Mouse (Mus musculus): Measurements from ENCODE around the gene Ano10. TPM values are rescaled to one million over a fixed set of nuclear protein-coding genes. Genes with fewer than 3 reads are reported as not detected.
A peak's percentile ranks its signal among the peaks of the same experiment; 100 is the strongest.

The Ano10 gene
- total RNA-seq, 1 experiment from 2014 or later = 24.4 TPM

GRCm38 (mm10) chr9:122145677-122146076, 148.5 kb downstream of the Ano10 start:
- ATAC-seq (ENCODE audit: extremely low read depth, insufficient number of reproducible peaks, low FRiP score, poor library complexity, severe bottlenecking) = no peak

GRCm38 (mm10) chr9:122144776-122145175, 149.4 kb downstream of the Ano10 start:
- no peak for ATAC-seq (ENCODE audit: extremely low read depth, insufficient number of reproducible peaks, low FRiP score, poor library complexity, severe bottlenecking)

GRCm38 (mm10) chr9:122143219-122143618, 151.0 kb downstream of the Ano10 start:
- no peak for ATAC-seq (ENCODE audit: extremely low read depth, insufficient number of reproducible peaks, low FRiP score, poor library complexity, severe bottlenecking)

GRCm38 (mm10) chr9:122139236-122139635, 155.0 kb downstream of the Ano10 start:
- no peak for ATAC-seq (ENCODE audit: extremely low read depth, insufficient number of reproducible peaks, low FRiP score, poor library complexity, severe bottlenecking)

GRCm38 (mm10) chr9:122138371-122139029, 155.7 kb downstream of the Ano10 start:
- peak; percentile 81 for ATAC-seq (ENCODE audit: extremely low read depth, insufficient number of reproducible peaks, low FRiP score, poor library complexity, severe bottlenecking)

GRCm38 (mm10) chr9:122137960-122138359, 156.3 kb downstream of the Ano10 start:
- ATAC-seq (ENCODE audit: extremely low read depth, insufficient number of reproducible peaks, low FRiP score, poor library complexity, severe bottlenecking) = no peak

GRCm38 (mm10) chr9:122135885-122136170, 158.4 kb downstream of the Ano10 start:
- no peak for ATAC-seq (ENCODE audit: extremely low read depth, insufficient number of reproducible peaks, low FRiP score, poor library complexity, severe bottlenecking)

- no peak for ATAC-seq (ENCODE audit: extremely low read depth, insufficient number of reproducible peaks, low FRiP score, poor library complexity, severe bottlenecking)
These were observed 158.9 kb downstream of the Ano10 start for GRCm38 (mm10) chr9:122135095-122135884.

GRCm38 (mm10) chr9:122132145-122132544, 162.1 kb downstream of the Ano10 start:
- no peak for ATAC-seq (ENCODE audit: extremely low read depth, insufficient number of reproducible peaks, low FRiP score, poor library complexity, severe bottlenecking)

GRCm38 (mm10) chr9:122130666-122131065, 163.6 kb downstream of the Ano10 start:
- no peak for ATAC-seq (ENCODE audit: extremely low read depth, insufficient number of reproducible peaks, low FRiP score, poor library complexity, severe bottlenecking)

- peak; percentile 89 for ATAC-seq (ENCODE audit: extremely low read depth, insufficient number of reproducible peaks, low FRiP score, poor library complexity, severe bottlenecking)
These were observed 165.5 kb downstream of the Ano10 start for GRCm38 (mm10) chr9:122128686-122129085.

- no peak for ATAC-seq (ENCODE audit: extremely low read depth, insufficient number of reproducible peaks, low FRiP score, poor library complexity, severe bottlenecking)
These were observed 166.9 kb downstream of the Ano10 start for GRCm38 (mm10) chr9:122127271-122127785.

GRCm38 (mm10) chr9:122126790-122127189, 167.4 kb downstream of the Ano10 start:
- no peak for ATAC-seq (ENCODE audit: extremely low read depth, insufficient number of reproducible peaks, low FRiP score, poor library complexity, severe bottlenecking)

Other genes with a start within 250 kb of the Ano10 start
- 165 and 197 TPM in 2 replicates for gene Snrk, start 177.2 kb downstream of the Ano10 start, total RNA-seq (2017)
- gene Abhd5, start 57.2 kb upstream of the Ano10 start, total RNA-seq (2017) = 21.7 and 26.0 TPM in 2 replicates